Mouse (Mus musculus) cerebellum, adult 8-10 months (tissue): ENCODE measurements around the gene Pacsin3.

Experiments used
- DNase-seq: peaks from one replicate; pipeline ENCODE4 v3.0.0; 2022

Gene Pacsin3

DNA sequence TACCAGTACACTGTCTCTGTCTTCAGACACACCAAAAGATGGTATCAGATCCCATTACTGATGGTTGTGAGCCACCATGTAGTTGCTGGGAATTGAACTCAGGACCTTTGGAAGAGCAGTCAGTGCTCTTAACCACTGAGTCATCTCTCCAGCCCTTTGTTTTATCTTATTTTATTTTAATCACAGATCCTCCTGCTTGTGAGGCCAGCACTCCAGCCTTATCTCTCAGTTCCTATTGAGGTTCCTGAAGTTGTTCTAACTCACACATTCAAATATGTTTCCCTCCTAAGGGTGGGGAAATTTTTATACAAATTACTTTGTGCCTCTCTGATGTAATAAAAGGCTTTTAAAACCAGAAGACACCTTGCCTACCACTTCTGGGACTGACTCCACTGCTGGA is 50.8 kb downstream of the Pacsin3 start:
- no peak for DNase-seq

- no peak for DNase-seq
Observed at GRCm38 (mm10) chr2:91308680-91309079, 52.9 kb downstream of the Pacsin3 start.

DNA sequence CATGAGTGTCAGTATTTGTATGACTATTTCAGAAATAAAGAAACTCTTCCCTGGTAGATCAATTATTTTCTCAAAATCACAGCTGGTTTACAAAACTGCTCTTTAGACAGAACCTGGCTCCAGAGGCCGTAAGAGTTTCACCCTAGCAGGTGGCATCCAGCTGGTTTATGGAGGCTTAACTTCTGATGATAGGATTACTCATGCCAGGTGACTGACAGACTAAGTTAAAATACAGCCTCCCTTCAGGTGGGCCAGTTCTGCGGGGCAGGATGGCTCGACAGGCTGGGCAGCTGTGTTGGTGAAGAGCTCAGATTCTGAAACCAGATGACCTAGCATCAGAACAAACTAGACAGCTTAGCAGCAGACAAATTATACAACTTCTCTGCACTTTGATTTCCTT is 53.8 kb downstream of the Pacsin3 start:
- no peak for DNase-seq

DNA sequence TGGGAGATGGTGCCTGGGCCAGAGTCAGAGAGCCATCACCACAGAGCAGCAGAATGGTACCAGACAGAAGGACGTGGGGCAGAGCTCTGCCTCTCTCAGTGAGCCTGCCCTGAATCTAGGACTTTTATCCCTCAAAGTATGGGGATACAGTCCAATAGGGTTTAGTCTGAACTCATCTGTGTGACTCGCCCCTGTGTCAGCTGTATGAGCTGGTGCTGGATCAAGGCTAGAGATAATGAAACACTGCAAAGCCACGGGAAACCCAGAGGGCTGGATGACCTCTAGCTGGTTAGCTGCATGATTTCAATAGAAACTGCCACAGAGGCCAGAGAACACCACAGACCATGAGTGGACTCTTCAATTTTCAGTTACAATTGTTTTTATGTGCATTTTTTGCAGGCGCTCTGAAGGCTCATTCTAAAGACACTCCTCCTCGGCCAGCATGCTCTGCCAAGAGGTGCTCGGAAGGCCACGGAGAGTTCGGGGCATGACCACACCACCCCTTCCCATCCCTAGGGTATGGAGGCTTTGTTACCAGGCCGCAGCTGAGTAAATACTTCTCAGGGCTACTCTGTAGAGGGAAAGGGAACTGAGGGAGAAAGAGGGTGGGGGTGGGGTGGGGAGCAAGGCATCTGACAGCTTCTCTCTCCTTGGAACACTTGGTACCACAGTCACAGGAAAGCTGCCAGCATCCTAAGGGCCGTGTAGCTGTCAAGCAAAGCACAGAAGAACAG is 57.0 kb downstream of the Pacsin3 start:
- DNase-seq = no peak

DNA sequence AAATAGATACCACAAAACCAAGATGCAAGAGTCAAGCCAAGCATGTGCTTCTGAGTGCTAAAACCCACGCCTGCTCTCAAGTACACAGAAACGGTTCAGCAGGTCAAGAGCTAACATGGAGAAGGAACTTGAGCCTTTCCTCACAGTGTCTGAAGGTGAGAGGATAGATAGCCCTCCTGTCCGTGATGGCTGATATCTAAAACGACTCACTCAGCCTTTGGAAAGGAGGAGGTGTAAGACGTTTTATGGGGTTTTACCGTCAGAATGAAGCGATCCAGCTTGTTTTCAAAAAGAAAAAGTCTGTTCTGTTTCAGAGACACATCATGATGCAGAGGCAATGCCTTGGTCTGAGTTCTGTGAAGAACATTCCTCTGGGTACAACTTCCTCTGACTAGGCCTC is 58.4 kb downstream of the Pacsin3 start:
- no peak for DNase-seq
